In genomic region chr2:146217227-146217980, GRCm38 (mm10) we compare ENCODE assay signal across 9 mouse cellular contexts. TPM values are rescaled to one million over a fixed set of nuclear protein-coding genes. Genes with fewer than 3 reads are reported as not detected.
DNase-seq lines count a peak whose midpoint lies in the region; ATAC-seq and TF ChIP-seq lines count a peak whose summit lies in the region.
"Had no signal": no experiment of that assay in that cellular context is flagged by ENCODE, and none has a peak within 500 bp of the region (broad histone marks: within the 10 kb centered on the region; RNA-seq: fewer than 3 reads in every experiment).

No protein-coding gene starts in this region.

- WGBS in midbrain, postnatal 0 days, result 6% methylated on average over 16 of the region's 16 CpGs

- no peaks in the 10 kb centered on the region for H3K9me3 ChIP-seq in midbrain, postnatal 0 days (ENCODE audit: low read length)

- no peak overlapping the region for H3K9ac ChIP-seq in midbrain, postnatal 0 days (replicated peaks; ENCODE audit: low read length, poor library complexity, severe bottlenecking)

- 0 out of 2 replicates have a peak overlapping the region, but pooled peaks have one; percentile 48 for H3K4me2 ChIP-seq in midbrain, postnatal 0 days (ENCODE audit: low read depth, low read length, poor library complexity, severe bottlenecking)

- H3K4me3 ChIP-seq in midbrain, postnatal 0 days (ENCODE audit: low read depth, low read length), result no peak overlapping the region
- H3K4me3 ChIP-seq in layer of hippocampus, adult 2 months, result no peak overlapping the region

- DNase-seq in kidney, postnatal 4 days, result peak; percentile 19 to 31
- no peak for DNase-seq in kidney, adult 11 months
- peak; percentile 77 for DNase-seq in embryo, embryonic 10.5 days (ENCODE audit: low spot score)
- peak; percentile 54 for DNase-seq in heart, postnatal 4 days
- DNase-seq in midbrain, postnatal 0 days (ENCODE audit: low spot score), result peak; percentile 39
- no peak for DNase-seq in ovary, postnatal 14 days (ENCODE audit: low spot score)
- no peak for DNase-seq in layer of hippocampus, adult 2 months (ENCODE audit: low spot score in 2 of 2)

- H3K36me3 ChIP-seq in midbrain, postnatal 0 days (ENCODE audit: insufficient read depth, low read length), result no peaks in the 10 kb centered on the region

- H3K4me1 ChIP-seq in midbrain, postnatal 0 days (ENCODE audit: insufficient read depth, low read length), result peaks cover 7% of the 10 kb centered on the region; the same call in 1 of the 2 replicates

- no peak for TF ChIP-seq CTCF in midbrain, postnatal 0 days (IDR thresholded peaks at IDR 0.05)
- no peak for TF ChIP-seq CTCF in layer of hippocampus, adult 2 months (conservative IDR thresholded peaks at IDR 0.05)

- 0 out of 2 replicates have a peak, but pooled peaks cover 4% of the 10 kb centered on the region for H3K27me3 ChIP-seq in midbrain, postnatal 0 days (ENCODE audit: insufficient read depth, low read length)

- ATAC-seq in midbrain, postnatal 0 days (ENCODE audit: low FRiP score), result no peak
- ATAC-seq in inflammation-experienced regulatory T-cells, adult 6 months, result no peak
- ATAC-seq: Patski had no signal

- no peak overlapping the region for H3K27ac ChIP-seq in midbrain, postnatal 0 days (ENCODE audit: low read depth, low read length)
- no peak overlapping the region for H3K27ac ChIP-seq in layer of hippocampus, adult 2 months

RNA-seq across cellular contexts. Expression of gene Insm1, which starts 4.3 kb away (rescaled TPM):
- total RNA-seq in heart, postnatal 4 days (2021), result not detected
- 13.9 and 20.6 TPM in 2 replicates for total RNA-seq in midbrain, postnatal 0 days (2014; rRNA removed)
- polyA plus RNA-seq in midbrain, postnatal 0 days (2015; fragmentation: Nextera tagmentation; extraction: Ambion mirVana), result 1.5 and 1.9 TPM in 2 replicates
- not detected for polyA plus RNA-seq in inflammation-experienced regulatory T-cells, adult 6 months (2017; shearing (Covaris generic))
- total RNA-seq in layer of hippocampus, adult 2 months (2021), result 1 to 10 TPM; 6.6 to 7.2 TPM
- polyA plus RNA-seq: Patski had no signal

Comparison
In these comparisons a context has a peak if more than half of its experiments do, and no peak if none do; other contexts are left out.
1. DNase-seq: peak in kidney, postnatal 4 days (2 of 2), embryo, embryonic 10.5 days (single experiment), heart, postnatal 4 days (single experiment) and midbrain, postnatal 0 days (single experiment); none in kidney, adult 11 months (single experiment), ovary, postnatal 14 days (single experiment) and layer of hippocampus, adult 2 months (0 of 2).
2. RNA of gene Insm1, which starts 4.3 kb away (total RNA-seq): 13.9 to 20.6 TPM in midbrain, postnatal 0 days and 6.6 to 7.2 TPM in layer of hippocampus, adult 2 months; not detected in heart, postnatal 4 days; every median in the first group is over 4 times any median in the second.